Mouse (Mus musculus) thymus, postnatal 0 days (tissue): ENCODE results near the gene Setd1a. TPM values are rescaled to one million over a fixed set of nuclear protein-coding genes. Genes with fewer than 3 reads are reported as not detected.
"Not testable (repeated sequence)": the region's sequence is repeated elsewhere in the genome, so short reads cannot be mapped to it uniquely, and the experiment has no call there.

ENCODE experiments used
- DNase-seq: peaks from one replicate; pipeline ENCODE4 v3.0.0-alpha.2; 2015; ENCODE audit warnings: low spot score
- polyA plus RNA-seq: library from polyadenylated mRNA; unstranded; fragments of >200 nt; fragmentation: Nextera tagmentation; extraction: Ambion mirVana; gene quantifications from 2 replicates; pipeline ENCODE4 v1.2.1, GENCODE M21; 2015

Setd1a gene
- polyA plus RNA-seq, 1 experiment from 2014 or later, result 21.1 TPM

DNA sequence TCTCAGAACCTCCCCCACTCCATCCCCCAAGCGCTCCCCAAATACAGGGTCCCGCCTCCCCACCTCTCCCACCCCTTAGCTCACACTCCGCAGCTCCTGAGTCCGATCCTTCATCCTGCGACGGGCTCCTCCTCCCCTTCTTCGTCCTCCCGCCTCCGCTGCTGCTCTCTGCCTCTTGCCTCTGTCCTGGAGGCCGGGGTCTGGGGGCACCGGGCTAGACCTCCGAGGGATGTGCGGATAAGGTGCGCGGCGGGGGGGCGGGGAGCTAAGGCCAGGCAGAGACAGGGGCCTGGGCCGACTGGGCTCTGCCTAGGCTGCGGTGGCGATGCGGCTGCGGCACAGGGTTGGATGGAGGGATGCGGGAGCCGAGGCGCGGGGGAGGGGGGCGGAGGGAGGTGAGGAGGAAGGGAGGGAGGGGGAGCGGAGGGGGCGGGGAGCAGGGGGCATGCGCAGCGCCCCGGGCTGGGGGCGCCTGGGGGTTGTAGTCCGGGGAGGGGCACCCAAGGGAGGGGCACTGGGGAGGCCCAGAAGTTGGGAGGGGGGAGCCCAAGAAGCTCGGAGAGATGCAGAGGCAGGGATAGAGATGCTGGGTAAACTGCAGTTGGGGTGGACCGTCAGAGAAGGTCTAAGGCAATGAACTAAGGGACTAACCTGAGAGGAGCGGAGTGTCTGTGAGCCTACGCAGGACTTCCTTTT is 47.9 kb downstream of the Setd1a start, which contains the start of the genes Stx4a and Stx1b:
Stx4a (plus strand) TSS at position 119 of the 696 bp plus-strand sequence.
Stx1b (minus strand) TSS at position 374 of the 696 bp plus-strand sequence.
- no peak for DNase-seq

GRCm38 (mm10) chr7:127835550-127835949 is 59.1 kb downstream of the Setd1a start:
- DNase-seq, result no peak

DNA sequence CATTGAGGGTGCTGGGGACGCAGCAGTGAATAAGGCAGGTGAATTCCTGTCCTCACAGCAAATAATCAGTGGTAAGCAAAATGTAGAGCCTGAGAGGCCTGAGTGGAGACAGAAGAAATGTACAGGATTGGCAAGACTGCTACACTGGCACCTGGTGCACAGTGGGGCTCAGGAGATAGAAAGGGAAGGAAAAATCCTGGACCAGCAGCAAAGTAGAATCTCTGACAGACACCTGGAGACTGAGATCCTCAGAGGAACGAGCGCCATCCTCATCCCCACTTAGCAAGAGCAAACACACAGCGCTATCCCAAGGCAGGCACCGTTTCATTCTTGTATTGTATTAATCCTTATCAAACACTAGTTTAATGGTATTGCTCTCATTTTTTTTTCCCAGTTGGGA is 61.0 kb downstream of the Setd1a start:
- DNase-seq, result no peak

DNA sequence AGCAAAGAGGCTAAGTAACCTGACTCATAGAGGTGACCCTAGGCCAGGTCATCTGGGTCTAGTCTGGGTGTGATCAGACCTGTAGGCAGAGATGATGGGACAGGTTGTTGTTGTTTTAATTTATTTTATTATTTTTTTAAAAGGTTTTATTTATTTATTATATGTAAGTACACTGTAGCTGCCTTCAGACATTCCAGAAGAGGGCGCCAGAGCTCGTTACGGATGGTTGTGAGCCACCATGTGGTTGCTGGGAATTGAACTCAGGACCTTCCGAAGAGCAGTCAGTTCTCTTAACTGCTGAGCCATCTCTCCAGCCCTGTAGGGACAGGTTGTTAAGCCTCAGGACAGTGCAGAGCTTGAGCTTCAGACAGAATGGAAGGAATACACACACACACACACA is 61.4 kb downstream of the Setd1a start:
- not testable (repeated sequence) for DNase-seq

DNA sequence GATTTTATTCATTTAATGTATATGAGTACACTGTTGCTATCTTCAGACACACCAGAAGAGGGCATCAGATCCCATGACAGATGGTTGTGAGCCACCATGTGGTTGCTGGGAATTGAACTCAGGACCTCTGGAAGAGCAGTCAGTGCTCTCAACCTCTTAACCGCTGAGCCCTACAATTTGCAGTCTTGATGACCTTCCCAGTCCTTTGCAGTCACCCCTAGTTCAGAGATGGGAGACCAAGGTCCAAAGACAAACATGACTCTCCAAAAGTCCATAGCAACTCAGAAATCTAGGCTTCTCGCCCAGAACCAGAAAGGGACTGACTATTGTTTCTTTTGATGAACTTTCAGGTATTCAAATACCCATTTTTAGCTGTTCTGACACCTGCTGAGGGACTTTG is 63.6 kb downstream of the Setd1a start:
- DNase-seq, result not testable (repeated sequence)

- DNase-seq, result peak; percentile 63
Measured at GRCm38 (mm10) chr7:127840886-127841285, 64.4 kb downstream of the Setd1a start.

DNA sequence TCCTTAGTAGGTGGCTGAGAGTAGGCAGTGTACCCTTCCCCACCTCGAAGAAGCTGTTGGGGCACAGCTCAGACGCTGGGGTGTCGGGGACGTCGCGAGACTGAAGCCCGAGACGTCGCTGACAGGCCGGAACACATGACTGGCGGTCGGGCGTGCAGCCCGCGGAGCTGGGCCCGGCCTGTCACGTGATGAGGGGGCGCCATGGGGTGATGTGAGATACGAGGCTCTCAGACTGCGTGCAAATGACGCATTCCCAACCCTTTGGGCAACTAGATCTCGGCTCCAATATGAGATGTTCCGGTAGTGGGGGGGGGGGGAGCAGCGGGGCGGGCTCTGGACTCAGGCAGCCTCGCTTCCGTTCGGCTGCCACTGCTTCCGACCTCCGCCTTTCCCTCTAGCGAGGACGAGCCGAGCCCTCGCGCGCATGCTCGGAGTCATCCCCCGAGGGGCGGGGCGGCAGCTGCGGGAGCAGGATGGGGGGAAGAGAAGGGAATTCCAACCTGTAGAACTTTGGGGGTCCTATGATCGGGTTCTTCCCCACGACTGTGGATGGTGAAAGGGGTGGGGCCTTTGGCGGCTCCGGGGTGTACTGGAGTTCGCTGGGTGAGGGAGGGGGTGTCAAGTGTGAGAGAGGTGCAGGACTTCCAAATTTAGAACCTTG is 65.0 kb downstream of the Setd1a start:
- DNase-seq, result peak; percentile 91

DNA sequence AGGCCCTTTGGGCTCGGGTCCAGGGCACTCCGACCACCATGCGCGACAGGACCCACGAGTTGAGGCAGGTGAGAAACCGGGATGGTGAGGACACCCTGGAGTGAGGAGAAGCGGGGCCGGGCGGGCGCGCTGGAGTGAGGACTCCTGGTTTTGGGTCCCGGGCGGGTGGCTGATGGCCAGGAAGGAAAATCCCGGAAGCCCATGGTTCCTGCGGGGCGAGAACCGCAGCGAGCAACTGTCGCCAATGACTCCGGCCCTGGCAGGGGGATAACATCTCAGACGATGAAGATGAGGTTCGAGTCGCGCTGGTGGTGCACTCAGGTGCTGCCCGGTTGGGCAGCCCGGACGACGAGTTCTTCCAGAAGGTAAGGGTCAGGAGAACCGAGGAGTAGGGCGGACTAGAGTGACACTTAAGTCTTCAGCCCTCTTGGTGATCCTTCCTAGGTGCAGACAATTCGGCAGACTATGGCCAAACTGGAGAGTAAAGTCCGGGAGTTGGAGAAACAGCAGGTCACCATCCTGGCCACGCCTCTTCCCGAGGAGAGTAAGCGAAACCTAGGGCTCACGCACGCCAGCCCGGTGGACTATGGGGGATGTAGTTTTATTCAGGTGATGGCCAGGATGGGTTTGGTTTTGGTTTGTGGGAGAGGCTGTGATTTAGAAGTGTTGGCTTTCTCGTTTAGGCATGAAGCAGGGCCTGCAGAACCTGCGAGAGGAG is 65.7 kb downstream of the Setd1a start:
- peak; percentile 79 for DNase-seq

Other genes with a start within 250 kb of the Setd1a start
- gene Tmem265, start 215.3 kb upstream of the Setd1a start, polyA plus RNA-seq, result 10.8 and 16.1 TPM in 2 replicates
- gene Phkg2, start 203.3 kb upstream of the Setd1a start, polyA plus RNA-seq, result 55.2 and 62.1 TPM in 2 replicates
- gene Ccdc189, start 188.1 kb upstream of the Setd1a start, polyA plus RNA-seq, result 2.8 and 3.5 TPM in 2 replicates
- 42.5 and 44.3 TPM in 2 replicates for gene Rnf40, start 187.9 kb upstream of the Setd1a start, polyA plus RNA-seq
- 6.6 and 7.0 TPM in 2 replicates for gene Zfp629, start 160.9 kb upstream of the Setd1a start, polyA plus RNA-seq
- gene Bcl7c, start 67.7 kb upstream of the Setd1a start, polyA plus RNA-seq, result 98.1 and 112 TPM in 2 replicates
- gene Ctf1, start 63.9 kb upstream of the Setd1a start, polyA plus RNA-seq, result 13.1 and 13.5 TPM in 2 replicates
- gene Ctf2, start 44.5 kb upstream of the Setd1a start, polyA plus RNA-seq, result 0.06 TPM in 1 of 2 replicates, not detected in the other
- 1.6 and 1.7 TPM in 2 replicates for gene Fbxl19, start 32.1 kb upstream of the Setd1a start, polyA plus RNA-seq
- 16.1 TPM in 2 replicates for gene Orai3, start 6.9 kb upstream of the Setd1a start, polyA plus RNA-seq
- not detected in 2 replicates for gene Gm49388, start 8.9 kb downstream of the Setd1a start, polyA plus RNA-seq
- 8.7 and 10.4 TPM in 2 replicates for gene Hsd3b7, start 23.9 kb downstream of the Setd1a start, polyA plus RNA-seq
- 48.9 and 50.5 TPM in 2 replicates for gene Stx4a, start 47.6 kb downstream of the Setd1a start, polyA plus RNA-seq
- 0.19 and 0.49 TPM in 2 replicates for gene Stx1b, start 47.9 kb downstream of the Setd1a start, polyA plus RNA-seq
- gene Zfp646, start 99.6 kb downstream of the Setd1a start, polyA plus RNA-seq, result 12.9 and 13.8 TPM in 2 replicates
- 22.0 and 26.2 TPM in 2 replicates for gene Zfp668, start 100.2 kb downstream of the Setd1a start, polyA plus RNA-seq
- 0.39 and 0.57 TPM in 2 replicates for gene Prss53, start 114.3 kb downstream of the Setd1a start, polyA plus RNA-seq
- not detected in 2 replicates for gene Gm21974, start 118.8 kb downstream of the Setd1a start, polyA plus RNA-seq
- gene Vkorc1, start 118.9 kb downstream of the Setd1a start, polyA plus RNA-seq, result 47.0 and 54.5 TPM in 2 replicates
- 80.5 and 87.0 TPM in 2 replicates for gene Bckdk, start 127.4 kb downstream of the Setd1a start, polyA plus RNA-seq
- gene Kat8, start 135.8 kb downstream of the Setd1a start, polyA plus RNA-seq, result 40.7 and 43.0 TPM in 2 replicates
- gene Prss8, start 153.4 kb downstream of the Setd1a start, polyA plus RNA-seq, result 2.9 and 3.3 TPM in 2 replicates
- gene Prss36, start 170.1 kb downstream of the Setd1a start, polyA plus RNA-seq, result 7.8 and 11.1 TPM in 2 replicates
- gene Fus, start 190.8 kb downstream of the Setd1a start, polyA plus RNA-seq, result 178 and 286 TPM in 2 replicates
- 372 and 387 TPM in 2 replicates for gene Pycard, start 217.2 kb downstream of the Setd1a start, polyA plus RNA-seq
- gene Trim72, start 227.3 kb downstream of the Setd1a start, polyA plus RNA-seq, result not detected in 2 replicates